Mouse (Mus musculus) granulocyte monocyte progenitor cell, adult 5-6 weeks (primary cell): ENCODE measurements around the gene Gp5. TPM values are rescaled to one million over a fixed set of nuclear protein-coding genes. Genes with fewer than 3 reads are reported as not detected.

Source experiments
- total RNA-seq, 2 experiments: library from RNA; stranded (forward) in 1 of 2; stranded (reverse) in 1 of 2; fragments of 200-712, 200-1000 nt in 1 of 2; fragments of >200 nt in 1 of 2; fragmentation: Nextera tagmentation in 1 of 2; gene quantifications; 2 replicates each; pipeline ENCODE4 v1.2.3; 2014 to 2017

The Gp5 gene
- total RNA-seq, 2 experiments from 2014 or later: 1.4 TPM; not detected in 1

Other genes starting within 250 kb of the Gp5 start
- not detected in 2 replicates for gene Hes1, start 246.4 kb downstream of the Gp5 start, total RNA-seq (2014; fragmentation: Nextera tagmentation)
- gene Hes1, start 246.4 kb downstream of the Gp5 start, total RNA-seq (2017): not detected in 2 replicates
- gene Cpn2, start 43.3 kb downstream of the Gp5 start, total RNA-seq (2014; fragmentation: Nextera tagmentation): not detected in 2 replicates
- gene Cpn2, start 43.3 kb downstream of the Gp5 start, total RNA-seq (2017): not detected in 2 replicates
- gene Lrrc15, start 27.5 kb downstream of the Gp5 start, total RNA-seq (2014; fragmentation: Nextera tagmentation): not detected in 2 replicates
- not detected in 2 replicates for gene Lrrc15, start 27.5 kb downstream of the Gp5 start, total RNA-seq (2017)
- 87.1 and 94.5 TPM in 2 replicates for gene Atp13a3, start 95.2 kb upstream of the Gp5 start, total RNA-seq (2014; fragmentation: Nextera tagmentation)
- 74.9 and 93.0 TPM in 2 replicates for gene Atp13a3, start 95.2 kb upstream of the Gp5 start, total RNA-seq (2017)
- 1.4 TPM in 1 of 2 replicates, not detected in the other for gene Tmem44, start 240.1 kb upstream of the Gp5 start, total RNA-seq (2014; fragmentation: Nextera tagmentation)
- gene Tmem44, start 240.1 kb upstream of the Gp5 start, total RNA-seq (2017): 0.21 and 0.30 TPM in 2 replicates